In the genomic region with DNA sequence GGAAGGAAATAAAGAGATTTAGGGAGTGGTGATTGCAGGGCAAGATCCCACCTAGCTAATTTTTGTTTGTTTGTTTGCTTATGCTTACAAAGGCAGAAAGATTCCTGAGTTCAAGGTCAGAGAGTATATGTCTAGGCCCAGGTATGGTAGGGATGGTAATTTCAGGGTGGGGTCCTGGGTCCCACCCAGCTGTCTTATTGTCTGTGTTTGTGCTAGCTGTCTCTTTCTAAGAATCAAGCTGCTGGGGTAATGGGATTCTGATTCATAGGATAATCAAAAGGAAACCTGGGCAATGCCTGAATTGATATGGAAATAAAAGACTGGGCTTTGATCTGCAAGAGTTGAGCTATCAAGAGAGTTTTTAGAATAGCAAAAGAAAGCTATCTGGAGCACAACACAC, we compare ENCODE assay signal across 26 mouse cellular contexts. TPM values are rescaled to one million over a fixed set of nuclear protein-coding genes. Genes with fewer than 3 reads are reported as not detected.
A peak's percentile ranks its signal among the peaks of the same experiment; 100 is the strongest.
DNase-seq lines count a peak whose midpoint lies in the region; ATAC-seq and TF ChIP-seq lines count a peak whose summit lies in the region.
"Had no signal": no experiment of that assay in that cellular context is flagged by ENCODE, and none has a peak within 500 bp of the region (broad histone marks: within the 10 kb centered on the region; RNA-seq: fewer than 3 reads in every experiment).

No protein-coding gene starts in this region.

- H3K4me1 ChIP-seq in forebrain, embryonic 11.5 days (replicated peaks; ENCODE audit: control insufficient read depth, insufficient read depth, low read length) = no peaks in the 10 kb centered on the region
- H3K4me1 ChIP-seq in intestine, embryonic 16.5 days (ENCODE audit: control insufficient read depth, insufficient read depth, low read length) = no peaks in the 10 kb centered on the region
- H3K4me1 ChIP-seq in intestine, postnatal 0 days (replicated peaks; ENCODE audit: control insufficient read depth, insufficient read depth, low read length) = no peaks in the 10 kb centered on the region
- H3K4me1 ChIP-seq: embryonic facial prominence, embryonic 13.5 days; embryonic facial prominence, embryonic 15.5 days; forebrain, embryonic 10.5 days; forebrain, embryonic 13.5 days; forebrain, embryonic 15.5 days had no signal

- TF ChIP-seq CTCF in intestine, postnatal 0 days (IDR thresholded peaks at IDR 0.05; ENCODE audit: low read depth) = no peak

- H3K9me3 ChIP-seq in forebrain, embryonic 11.5 days (ENCODE audit: control insufficient read depth, low read length) = no peaks in the 10 kb centered on the region
- no peaks in the 10 kb centered on the region for H3K9me3 ChIP-seq in intestine, embryonic 16.5 days (ENCODE audit: control insufficient read depth, low read length)
- no peaks in the 10 kb centered on the region for H3K9me3 ChIP-seq in intestine, postnatal 0 days (ENCODE audit: control insufficient read depth)
- H3K9me3 ChIP-seq: embryonic facial prominence, embryonic 13.5 days; forebrain, embryonic 10.5 days; forebrain, embryonic 13.5 days; forebrain, embryonic 15.5 days; G1E had no signal

- H3K4me2 ChIP-seq in forebrain, embryonic 11.5 days (ENCODE audit: low read depth, low read length, severe bottlenecking) = no peak overlapping the region
- H3K4me2 ChIP-seq in intestine, embryonic 16.5 days (ENCODE audit: low read depth, low read length) = no peak overlapping the region
- H3K4me2 ChIP-seq in intestine, postnatal 0 days (replicated peaks; ENCODE audit: low read depth) = no peak overlapping the region
- H3K4me2 ChIP-seq: embryonic facial prominence, embryonic 13.5 days; embryonic facial prominence, embryonic 15.5 days; forebrain, embryonic 13.5 days; forebrain, embryonic 15.5 days had no signal

- H3K4me3 ChIP-seq in forebrain, embryonic 11.5 days (ENCODE audit: low read depth, low read length) = no peak overlapping the region
- H3K4me3 ChIP-seq in intestine, embryonic 16.5 days (ENCODE audit: low read length) = no peak overlapping the region
- H3K4me3 ChIP-seq in intestine, postnatal 0 days (ENCODE audit: low read depth, low read length) = no peak overlapping the region
- H3K4me3 ChIP-seq: embryonic facial prominence, embryonic 13.5 days; embryonic facial prominence, embryonic 15.5 days; erythroblast, embryonic 14.5 days; forebrain, embryonic 10.5 days; forebrain, embryonic 13.5 days; forebrain, embryonic 15.5 days had no signal

- no peaks in the 10 kb centered on the region for H3K36me3 ChIP-seq in forebrain, embryonic 11.5 days (ENCODE audit: control insufficient read depth, insufficient read depth, low read length)
- H3K36me3 ChIP-seq in intestine, embryonic 16.5 days (ENCODE audit: control insufficient read depth, insufficient read depth, low read length) = no peaks in the 10 kb centered on the region
- no peaks in the 10 kb centered on the region for H3K36me3 ChIP-seq in intestine, postnatal 0 days (ENCODE audit: control insufficient read depth, insufficient read depth)
- H3K36me3 ChIP-seq: embryonic facial prominence, embryonic 15.5 days; forebrain, embryonic 10.5 days; forebrain, embryonic 15.5 days; G1E had no signal

- no peaks in the 10 kb centered on the region for H3K27me3 ChIP-seq in forebrain, embryonic 11.5 days (ENCODE audit: control insufficient read depth, insufficient read depth, low read length)
- H3K27me3 ChIP-seq in intestine, embryonic 16.5 days (replicated peaks; ENCODE audit: control insufficient read depth, insufficient read depth, low read length) = no peaks in the 10 kb centered on the region
- H3K27me3 ChIP-seq in intestine, postnatal 0 days (replicated peaks; ENCODE audit: control insufficient read depth, insufficient read depth, low read length) = no peaks in the 10 kb centered on the region
- H3K27me3 ChIP-seq: embryonic facial prominence, embryonic 13.5 days; embryonic facial prominence, embryonic 15.5 days; forebrain, embryonic 13.5 days; forebrain, embryonic 15.5 days; Patski had no signal

- ATAC-seq in forebrain, embryonic 11.5 days (replicated peaks; ENCODE audit: low FRiP score) = no peak
- no peak for ATAC-seq in intestine, embryonic 16.5 days
- ATAC-seq in intestine, postnatal 0 days = no peak
- ATAC-seq: activated CD4-positive, CD25-positive, alpha-beta regulatory T cell, adult 4 months; forebrain, embryonic 13.5 days; forebrain, embryonic 15.5 days; forebrain, postnatal 0 days; Patski had no signal

- no peak overlapping the region for H3K27ac ChIP-seq in forebrain, embryonic 11.5 days (ENCODE audit: low read depth, low read length)
- H3K27ac ChIP-seq in intestine, embryonic 16.5 days (ENCODE audit: low read length) = no peak overlapping the region
- H3K27ac ChIP-seq in intestine, postnatal 0 days (ENCODE audit: low read depth, low read length) = no peak overlapping the region
- H3K27ac ChIP-seq: embryonic facial prominence, embryonic 13.5 days; embryonic facial prominence, embryonic 15.5 days; forebrain, embryonic 10.5 days; forebrain, embryonic 13.5 days; forebrain, embryonic 15.5 days had no signal

- H3K9ac ChIP-seq in forebrain, embryonic 11.5 days (ENCODE audit: low read length) = no peak overlapping the region
- no peak overlapping the region for H3K9ac ChIP-seq in intestine, embryonic 16.5 days (ENCODE audit: low read depth, low read length)
- H3K9ac ChIP-seq in intestine, postnatal 0 days (ENCODE audit: low read depth, low read length) = no peak overlapping the region
- H3K9ac ChIP-seq: embryonic facial prominence, embryonic 13.5 days; embryonic facial prominence, embryonic 15.5 days; forebrain, embryonic 13.5 days; forebrain, embryonic 15.5 days; forebrain, postnatal 0 days had no signal

- DNase-seq in ES-CJ7 (ENCODE audit: low read depth, low spot score) (peak; percentile 61), R1 (ENCODE audit: low read depth, low spot score) (peak; percentile 69)
- no peak for DNase-seq in forebrain, embryonic 11.5 days (ENCODE audit: low spot score)
- DNase-seq: adrenal gland, adult 8-10 months; adrenal gland, postnatal 14 days; adrenal gland, postnatal 36 days; cerebellum, adult 11 months; cerebellum, adult 18-20 months; cerebellum, adult 8-10 months; cerebellum, adult 9-11 months; cerebellum, postnatal 14 days; cerebellum, postnatal 36 days; embryo, embryonic 11 days; forebrain, postnatal 0 days had no signal

RNA-seq across cellular contexts. Expression of a gene that starts 23.6 kb away (rescaled TPM):
- polyA plus RNA-seq in forebrain, embryonic 11.5 days (2014; fragmentation: Nextera tagmentation; extraction: Ambion mirVana) = 0.11 and 0.28 TPM in 2 replicates
- polyA plus RNA-seq in intestine, embryonic 16.5 days (2015; fragmentation: Nextera tagmentation; extraction: Ambion mirVana) = 0.05 and 0.06 TPM in 2 replicates
- 0.07 and 0.08 TPM in 2 replicates for polyA plus RNA-seq in intestine, postnatal 0 days (2015; fragmentation: Nextera tagmentation; extraction: Ambion mirVana)
- polyA plus RNA-seq: embryonic facial prominence, embryonic 11.5 days; G1E had no signal
